Mouse (Mus musculus) kidney, embryonic 16.5 days (tissue): ENCODE results near the gene Tmem260. TPM values are rescaled to one million over a fixed set of nuclear protein-coding genes. Genes with fewer than 3 reads are reported as not detected.

Experiments
- ATAC-seq: fragments of 200-750 bp; cut with Nextera tagmentation; 2 replicates; pipeline ENCODE4 v1.8.0; 2017; ENCODE audit warnings: moderate TSS enrichment; ENCODE audit not compliant: low FRiP score, low TSS enrichment
- H3K27ac ChIP-seq: fragments of 300-500 bp; sonication (generic); 2 replicates; pipeline ENCODE4 v1.5.1; 2014; ENCODE audit warnings: low read length
- H3K27me3 ChIP-seq: fragments of 300-500 bp; sonication (generic); 2 replicates; pipeline ENCODE4 v1.6.1; 2014; ENCODE audit warnings: low read length, control low read depth, mixed read lengths; ENCODE audit not compliant: insufficient read depth
- H3K36me3 ChIP-seq: fragments of 300-500 bp; sonication (generic); 2 replicates; pipeline ENCODE4 v1.6.1; 2014; ENCODE audit warnings: low read length, control low read depth, mixed read lengths; ENCODE audit not compliant: insufficient read depth
- H3K4me1 ChIP-seq: fragments of 300-500 bp; sonication (generic); 2 replicates; pipeline ENCODE4 v1.6.1; 2014; ENCODE audit warnings: low read length, control low read depth, mixed read lengths; ENCODE audit not compliant: insufficient read depth
- H3K4me2 ChIP-seq: fragments of 300-500 bp; sonication (generic); replicated peaks from 2 replicates; pipeline ENCODE4 v1.6.1; 2014; ENCODE audit warnings: low read depth, low read length
- H3K4me3 ChIP-seq: fragments of 300-500 bp; sonication (generic); 2 replicates; pipeline ENCODE4 v1.5.1; 2014; ENCODE audit warnings: mild to moderate bottlenecking, low read length
- H3K9ac ChIP-seq: fragments of 300-500 bp; sonication (generic); replicated peaks from 2 replicates; pipeline ENCODE4 v1.6.1; 2014; ENCODE audit warnings: low read length
- H3K9me3 ChIP-seq: fragments of 300-500 bp; sonication (generic); 2 replicates; pipeline ENCODE4 v1.6.1; 2016; ENCODE audit warnings: low read length, control low read depth
- WGBS: fragments of 180-500 bp; shearing (Covaris S2); extraction: QIAGEN DNeasy Blood & Tissue Kit; methylation state at CpG from one replicate; pipeline ENCODE4 v1.1.7; 2014; 5-methylcytosine and 5-hydroxymethylcytosine counted together
- polyA plus RNA-seq: library from polyadenylated mRNA; unstranded; fragments of >200 nt; fragmentation: Nextera tagmentation; extraction: Ambion mirVana; gene quantifications from 2 replicates; pipeline ENCODE4 v1.2.1, GENCODE M21; 2015

The Tmem260 gene
- polyA plus RNA-seq, 1 experiment from 2014 or later: 21.4 TPM

GRCm38 (mm10) chr14:48443796-48444195, 2.1 kb upstream of the Tmem260 start:
- Histone ChIP-seq H3K9me3 (no peaks in the 10 kb centered on the region), H3K36me3 (no peaks in the 10 kb centered on the region), H3K27ac (no peak overlapping the region), H3K4me3 (no peak overlapping the region), H3K4me2 (no peak overlapping the region), H3K27me3 (no peaks in the 10 kb centered on the region), H3K4me1 (peaks cover 11% of the 10 kb centered on the region), H3K9ac (no peak overlapping the region)
- WGBS: 50% methylated on average over 3 of the region's 3 CpGs
- ATAC-seq: no peak

DNA sequence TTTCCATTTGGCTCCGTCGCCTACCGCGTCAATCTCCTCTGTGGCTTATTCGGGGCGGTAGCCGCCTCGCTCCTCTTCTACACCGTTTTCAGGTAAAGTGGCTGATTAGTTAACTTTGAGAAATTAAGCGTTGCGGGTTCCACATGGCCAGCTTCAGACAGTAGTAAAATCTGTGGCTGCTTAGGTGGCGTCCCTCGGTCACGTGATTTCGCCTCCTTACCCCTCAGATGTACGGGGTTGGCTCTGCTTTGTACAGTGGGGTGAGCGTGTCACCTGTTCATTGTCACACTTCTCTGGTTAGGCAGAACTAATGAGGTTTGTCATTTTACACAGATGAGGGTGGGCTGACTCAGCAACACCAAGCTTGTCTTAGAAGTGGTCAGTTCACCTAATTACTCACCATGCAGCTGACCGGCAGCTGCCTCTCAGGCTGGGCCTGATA, 6.1 kb downstream of the Tmem260 start:
- no peaks in the 10 kb centered on the region for H3K9me3 ChIP-seq
- no peak overlapping the region; the same call in 1 of the 2 replicates for H3K4me2 ChIP-seq
- no peaks in the 10 kb centered on the region for H3K27me3 ChIP-seq
- H3K9ac ChIP-seq: no peak overlapping the region
- H3K27ac ChIP-seq: no peak overlapping the region
- WGBS: 61% methylated on average over 18 of the region's 18 CpGs
- no peak overlapping the region for H3K4me3 ChIP-seq
- H3K36me3 ChIP-seq: 0 out of 2 replicates have a peak, but pooled peaks cover 4% of the 10 kb centered on the region
- H3K4me1 ChIP-seq: peaks cover 15% of the 10 kb centered on the region
- ATAC-seq: no peak; the same call in 1 of the 2 replicates

- Histone ChIP-seq H3K9ac (no peak overlapping the region), H3K4me2 (no peak overlapping the region), H3K4me1 (0 out of 2 replicates have a peak, but pooled peaks cover 5% of the 10 kb centered on the region), H3K27me3 (no peaks in the 10 kb centered on the region), H3K4me3 (no peak overlapping the region), H3K27ac (no peak overlapping the region), H3K9me3 (no peaks in the 10 kb centered on the region), H3K36me3 (0 out of 2 replicates have a peak, but pooled peaks cover 4% of the 10 kb centered on the region)
- no peak for ATAC-seq
- WGBS: 68% methylated on average over 5 of the region's 5 CpGs
Measured at GRCm38 (mm10) chr14:48453411-48453810, 7.5 kb downstream of the Tmem260 start.

DNA sequence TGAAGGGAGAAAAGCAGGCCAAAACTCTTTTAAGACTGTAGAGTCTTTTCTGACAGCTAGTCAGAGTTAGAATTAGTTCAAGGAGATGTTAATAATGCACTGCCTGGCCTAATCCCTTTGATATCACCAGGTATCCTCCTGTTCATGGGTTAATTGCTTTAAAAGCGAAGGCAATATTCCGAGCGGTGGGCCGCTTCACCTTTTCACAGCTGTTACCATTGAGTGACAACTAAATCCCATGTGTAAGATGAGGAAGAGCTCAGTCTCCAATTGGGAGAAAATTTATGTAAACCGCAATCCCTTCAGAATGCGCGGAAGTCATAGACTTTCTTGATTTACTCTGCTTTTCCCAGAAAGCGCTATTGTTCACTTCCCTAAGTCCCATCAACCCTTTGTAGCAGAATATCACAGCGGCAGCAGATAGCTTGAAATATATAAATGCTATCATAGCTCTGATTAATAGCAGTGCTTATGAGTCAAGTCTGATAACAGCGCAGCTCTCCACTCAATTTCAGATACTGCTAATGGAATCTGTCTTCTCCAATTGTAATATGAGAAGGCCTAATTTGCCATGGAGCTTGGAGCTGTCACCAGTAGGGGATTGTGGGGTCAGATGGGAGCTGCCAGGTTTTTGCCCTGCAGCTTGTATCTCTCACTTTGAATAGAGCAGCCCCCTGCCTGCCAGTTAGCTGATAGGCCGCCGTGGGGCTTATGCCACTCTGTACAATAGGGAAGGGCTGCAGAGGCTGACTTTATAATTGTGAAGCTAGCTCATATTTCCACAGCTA, 10.6 kb downstream of the Tmem260 start:
- no peaks in the 10 kb centered on the region for H3K27me3 ChIP-seq
- H3K9ac ChIP-seq: no peak overlapping the region
- WGBS: 73% methylated on average over 12 of the region's 12 CpGs
- no peak overlapping the region for H3K27ac ChIP-seq
- no peak overlapping the region for H3K4me3 ChIP-seq
- no peak for ATAC-seq
- peaks cover 10% of the 10 kb centered on the region; the same call in 1 of the 2 replicates for H3K36me3 ChIP-seq
- no peak overlapping the region for H3K4me2 ChIP-seq
- 0 out of 2 replicates have a peak, but pooled peaks cover 5% of the 10 kb centered on the region for H3K4me1 ChIP-seq
- no peaks in the 10 kb centered on the region for H3K9me3 ChIP-seq

- 87% methylated on average over 16 of the region's 16 CpGs for WGBS
- no peak for ATAC-seq
- Histone ChIP-seq H3K27me3 (no peaks in the 10 kb centered on the region), H3K4me3 (no peak overlapping the region), H3K9ac (no peak overlapping the region), H3K36me3 (peaks cover 10% of the 10 kb centered on the region; the same call in 1 of the 2 replicates), H3K27ac (no peak overlapping the region), H3K4me1 (0 out of 2 replicates have a peak, but pooled peaks cover 5% of the 10 kb centered on the region), H3K4me2 (no peak overlapping the region), H3K9me3 (no peaks in the 10 kb centered on the region)
Measured at GRCm38 (mm10) chr14:48457288-48457938, 11.5 kb downstream of the Tmem260 start.

- Histone ChIP-seq H3K4me2 (no peak overlapping the region), H3K36me3 (peaks cover 10% of the 10 kb centered on the region; the same call in 1 of the 2 replicates)
- WGBS: 59% methylated on average over 9 of the region's 9 CpGs
Measured at GRCm38 (mm10) chr14:48458901-48459300, 13.0 kb downstream of the Tmem260 start.

DNA sequence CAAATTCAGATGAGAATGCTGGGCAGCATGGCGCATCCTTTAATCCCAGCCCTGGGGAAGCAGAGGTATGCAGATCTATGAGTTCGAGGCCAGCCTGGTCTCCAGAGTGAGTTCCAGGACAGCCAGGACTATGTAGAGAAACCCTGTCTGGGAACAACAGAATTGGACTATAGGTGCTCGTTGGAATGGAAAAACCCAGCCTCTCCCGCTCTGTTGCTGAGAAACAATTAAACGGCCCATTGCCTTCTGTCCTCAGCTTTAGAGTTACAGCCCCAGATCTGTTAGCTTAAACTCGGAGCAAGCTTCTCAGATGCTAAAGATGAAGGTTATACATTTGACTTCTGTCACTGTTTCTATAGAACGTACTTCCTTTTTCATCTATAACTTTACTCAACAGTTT, 22.4 kb downstream of the Tmem260 start:
- Histone ChIP-seq H3K36me3 (no peaks in the 10 kb centered on the region), H3K27ac (no peak overlapping the region), H3K9ac (no peak overlapping the region), H3K4me1 (no peaks in the 10 kb centered on the region), H3K27me3 (no peaks in the 10 kb centered on the region), H3K4me3 (no peak overlapping the region), H3K4me2 (no peak overlapping the region), H3K9me3 (no peaks in the 10 kb centered on the region)
- peak; percentile 67 for ATAC-seq
- WGBS: 41% methylated on average over 7 of the region's 7 CpGs

More at GRCm38 (mm10) chr14:48458901-48459300, 13.0 kb downstream of the Tmem260 start:
- Histone ChIP-seq H3K9me3 (no peaks in the 10 kb centered on the region), H3K9ac (no peak overlapping the region), H3K27ac (no peak overlapping the region), H3K4me3 (no peak overlapping the region), H3K27me3 (no peaks in the 10 kb centered on the region), H3K4me1 (0 out of 2 replicates have a peak, but pooled peaks cover 5% of the 10 kb centered on the region)
- no peak for ATAC-seq

DNA sequence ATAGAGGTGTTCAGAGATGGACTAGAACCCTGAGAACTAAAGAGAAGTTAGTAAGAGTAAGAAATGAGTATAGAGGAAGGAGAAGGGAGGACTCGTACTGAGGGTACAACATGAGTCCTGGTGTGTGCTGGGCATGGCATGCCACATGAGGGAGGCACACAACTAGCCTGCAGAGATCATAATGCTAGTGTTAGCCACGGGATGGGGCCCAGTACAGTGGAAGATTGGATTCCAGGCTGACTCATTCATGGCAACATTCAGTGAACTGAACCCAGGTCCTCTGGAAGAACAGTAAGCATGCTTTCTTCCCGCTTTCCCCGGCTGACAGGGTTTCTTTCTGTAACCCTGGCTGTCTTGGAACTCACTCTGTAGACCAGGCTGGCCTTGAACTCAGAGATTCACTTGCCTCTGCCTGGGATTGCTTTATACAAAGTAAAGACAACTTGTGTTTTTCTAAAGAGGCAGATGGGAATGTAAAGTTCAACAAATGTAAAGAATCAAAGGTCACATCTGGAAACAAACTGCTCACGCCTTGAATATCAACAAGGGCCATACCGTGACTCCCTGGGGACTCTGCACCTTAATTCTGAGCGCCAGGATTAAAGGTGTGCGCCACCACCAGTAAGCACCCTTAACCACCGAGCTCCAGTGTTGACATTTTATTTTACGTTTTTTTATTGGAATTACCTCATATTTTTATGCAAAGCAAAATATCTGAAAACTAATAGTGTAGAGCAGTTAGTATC, 25.0 kb downstream of the Tmem260 start:
- Histone ChIP-seq H3K4me2 (no peak overlapping the region), H3K9me3 (no peaks in the 10 kb centered on the region)
- WGBS: 89% methylated on average over 10 of the region's 10 CpGs

GRCm38 (mm10) chr14:48472179-48472578, 26.3 kb downstream of the Tmem260 start:
- no peak overlapping the region for H3K4me3 ChIP-seq
- no peak overlapping the region for H3K9ac ChIP-seq
- no peaks in the 10 kb centered on the region for H3K27me3 ChIP-seq
- no peak for ATAC-seq
- no peak overlapping the region for H3K27ac ChIP-seq
- H3K4me2 ChIP-seq: no peak overlapping the region
- no peaks in the 10 kb centered on the region for H3K36me3 ChIP-seq
- no peaks in the 10 kb centered on the region for H3K4me1 ChIP-seq
- no peaks in the 10 kb centered on the region for H3K9me3 ChIP-seq
- WGBS: 81% methylated on average over 9 of the region's 9 CpGs

More for the DNA sequence above, 25.0 kb downstream of the Tmem260 start:
- H3K4me1 ChIP-seq: no peaks in the 10 kb centered on the region
- H3K27me3 ChIP-seq: no peaks in the 10 kb centered on the region
- H3K27ac ChIP-seq: no peak overlapping the region
- H3K9ac ChIP-seq: no peak overlapping the region
- H3K36me3 ChIP-seq: no peaks in the 10 kb centered on the region
- no peak for ATAC-seq
- no peak overlapping the region for H3K4me3 ChIP-seq
